ENCODE assay signal across 9 mouse cellular contexts in the genomic region with DNA sequence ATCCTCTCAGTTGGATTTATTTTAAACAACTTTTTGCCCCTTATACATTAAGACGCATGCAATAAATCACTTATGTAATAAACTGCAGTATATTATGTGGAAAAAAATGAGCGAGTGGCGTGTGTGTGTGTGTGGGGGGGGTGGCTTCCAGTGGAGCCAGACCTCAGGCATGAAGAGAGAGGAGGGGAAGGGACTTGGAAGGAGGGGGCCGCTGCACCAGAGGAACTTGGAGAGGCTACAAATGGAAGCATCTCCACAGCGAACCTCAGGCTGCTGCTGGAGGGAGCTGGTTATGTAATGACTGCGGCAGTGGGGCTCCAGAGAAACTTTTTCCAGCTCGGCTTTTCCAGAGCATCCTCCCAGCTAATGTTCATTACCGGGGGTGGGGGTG.
A peak's percentile ranks its signal among the peaks of the same experiment; 100 is the strongest.
DNase-seq lines count a peak whose midpoint lies in the region; ATAC-seq and TF ChIP-seq lines count a peak whose summit lies in the region.
"Had no signal": no experiment of that assay in that cellular context is flagged by ENCODE, and none has a peak within 500 bp of the region (broad histone marks: within the 10 kb centered on the region; RNA-seq: fewer than 3 reads in every experiment).

No protein-coding gene starts in this region.

- ATAC-seq in kidney, postnatal 0 days (replicated peaks; ENCODE audit: low FRiP score, low read depth), result no peak
- ATAC-seq in heart, embryonic 14.5 days (ENCODE audit: insufficient number of reproducible peaks, insufficient read depth, low FRiP score, low read depth), result no peak
- no peak for ATAC-seq in liver, embryonic 13.5 days (ENCODE audit: low read depth)
- ATAC-seq: Patski had no signal

- no peaks in the 10 kb centered on the region for H3K9me3 ChIP-seq in kidney, postnatal 0 days (replicated peaks; ENCODE audit: low read length)
- no peaks in the 10 kb centered on the region for H3K9me3 ChIP-seq in heart, embryonic 14.5 days (ENCODE audit: control insufficient read depth, low read length)
- no peaks in the 10 kb centered on the region for H3K9me3 ChIP-seq in liver, embryonic 13.5 days (replicated peaks)

- no peaks in the 10 kb centered on the region for H3K36me3 ChIP-seq in kidney, postnatal 0 days (ENCODE audit: insufficient read depth, low read length)
- no peaks in the 10 kb centered on the region for H3K36me3 ChIP-seq in heart, embryonic 14.5 days (ENCODE audit: control insufficient read depth, insufficient read depth, low read length)
- H3K36me3 ChIP-seq in liver, embryonic 13.5 days, result no peaks in the 10 kb centered on the region

- no peak overlapping the region for H3K27ac ChIP-seq in kidney, postnatal 0 days
- no peak overlapping the region for H3K27ac ChIP-seq in cortical plate, adult 2 months (ENCODE audit: insufficient read depth, low read length)
- no peak overlapping the region for H3K27ac ChIP-seq in heart, embryonic 14.5 days (replicated peaks in 1 of 2; ENCODE audit: control insufficient read depth in 1 of 2, insufficient read depth in 1 of 2, low read depth in 2 of 2, low read length in 2 of 2)
- H3K27ac ChIP-seq in liver, embryonic 13.5 days, result no peak overlapping the region

- no peak overlapping the region for H3K9ac ChIP-seq in kidney, postnatal 0 days (ENCODE audit: low read depth, low read length)
- peak overlapping the region; percentile 68; the same call in 1 of the 2 replicates for H3K9ac ChIP-seq in heart, embryonic 14.5 days (ENCODE audit: low read length)
- H3K9ac ChIP-seq in liver, embryonic 13.5 days, result no peak overlapping the region

- peak; percentile 61 for DNase-seq in kidney, postnatal 0 days (ENCODE audit: low spot score)
- DNase-seq in kidney, adult 11 months, result no peak
- DNase-seq in liver, embryonic 13.5 days, result no peak
- peak; percentile 67 for DNase-seq in telencephalon, adult 2 months (ENCODE audit: low read depth, low spot score)
- no peak for DNase-seq in frontal cortex, postnatal 14 days (ENCODE audit: low spot score in 2 of 2)
- no peak for DNase-seq in ovary, postnatal 36 days (ENCODE audit: low spot score)

- peak overlapping the region; percentile 40 for H3K4me3 ChIP-seq in kidney, postnatal 0 days (replicated peaks; ENCODE audit: low read depth, low read length)
- H3K4me3 ChIP-seq in cortical plate, adult 2 months (ENCODE audit: insufficient read depth, low read length), result 0 out of 2 replicates have a peak overlapping the region, but pooled peaks have one; percentile 10
- peak overlapping the region in 1 of 2 experiments; percentile 39; a peak in 2 of 4 replicates for H3K4me3 ChIP-seq in heart, embryonic 14.5 days (ENCODE audit: control insufficient read depth in 1 of 2, insufficient read depth in 1 of 2, low read depth in 1 of 2, low read length in 2 of 2)
- H3K4me3 ChIP-seq in liver, embryonic 13.5 days (replicated peaks), result 0 out of 2 replicates have a peak overlapping the region, but pooled peaks have one; percentile 45

- no peak for TF ChIP-seq CTCF in kidney, postnatal 0 days (IDR thresholded peaks at IDR 0.05; ENCODE audit: low read depth)
- TF ChIP-seq CTCF in cortical plate, adult 2 months (IDR thresholded peaks at IDR 0.05; ENCODE audit: extremely low read depth, insufficient read depth, low read length), result no peak

- peak overlapping the region; percentile 73 for H3K4me2 ChIP-seq in kidney, postnatal 0 days (ENCODE audit: low read length)
- H3K4me2 ChIP-seq in heart, embryonic 14.5 days (ENCODE audit: low read length), result peak overlapping the region; percentile 71
- H3K4me2 ChIP-seq in liver, embryonic 13.5 days, result peak overlapping the region; percentile 60

- peaks cover under 1% of the 10 kb centered on the region; the same call in 1 of the 2 replicates for H3K27me3 ChIP-seq in kidney, postnatal 0 days (ENCODE audit: insufficient read depth, low read length)
- H3K27me3 ChIP-seq in heart, embryonic 14.5 days (ENCODE audit: control insufficient read depth, insufficient read depth, low read length), result peaks cover 3% of the 10 kb centered on the region; the same call in 1 of the 2 replicates
- H3K27me3 ChIP-seq in liver, embryonic 13.5 days, result peaks cover 31% of the 10 kb centered on the region
- H3K27me3 ChIP-seq: Patski had no signal

- no peak for TF ChIP-seq POLR2A in cortical plate, adult 2 months (IDR thresholded peaks at IDR 0.05; ENCODE audit: extremely low read depth, insufficient read depth, low read length)

- WGBS in kidney, postnatal 0 days, result 5% methylated on average over 8 of the region's 8 CpGs
- WGBS in heart, embryonic 14.5 days, result 25% methylated on average over 8 of the region's 8 CpGs
- WGBS in liver, embryonic 13.5 days (ENCODE audit: insufficient replicate concordance), result 20% methylated on average over 8 of the region's 8 CpGs

- peaks cover 16% of the 10 kb centered on the region; the same call in 1 of the 2 replicates for H3K4me1 ChIP-seq in kidney, postnatal 0 days (replicated peaks; ENCODE audit: insufficient read depth, low read length)
- peaks cover 5% of the 10 kb centered on the region for H3K4me1 ChIP-seq in cortical plate, adult 2 months (ENCODE audit: control insufficient read depth, insufficient read depth, low read length)
- H3K4me1 ChIP-seq in heart, embryonic 14.5 days (ENCODE audit: control insufficient read depth in 2 of 2, insufficient read depth in 2 of 2, low read length in 2 of 2), result peaks cover 14 to 19% of the 10 kb centered on the region in 2 experiments
- H3K4me1 ChIP-seq in liver, embryonic 13.5 days (replicated peaks), result peaks cover 6% of the 10 kb centered on the region; the same call in 1 of the 2 replicates

Comparison
In these comparisons a context has a peak if more than half of its experiments do, and no peak if none do; other contexts are left out.
1. DNase-seq: peak in kidney, postnatal 0 days (single experiment) and telencephalon, adult 2 months (single experiment); none in kidney, adult 11 months (single experiment), liver, embryonic 13.5 days (single experiment), frontal cortex, postnatal 14 days (0 of 2) and ovary, postnatal 36 days (single experiment).
2. Peak in every context shown above with its lines, with median percentiles within 50 percentile points of each other: H3K4me2 ChIP-seq.